In the genomic region with DNA sequence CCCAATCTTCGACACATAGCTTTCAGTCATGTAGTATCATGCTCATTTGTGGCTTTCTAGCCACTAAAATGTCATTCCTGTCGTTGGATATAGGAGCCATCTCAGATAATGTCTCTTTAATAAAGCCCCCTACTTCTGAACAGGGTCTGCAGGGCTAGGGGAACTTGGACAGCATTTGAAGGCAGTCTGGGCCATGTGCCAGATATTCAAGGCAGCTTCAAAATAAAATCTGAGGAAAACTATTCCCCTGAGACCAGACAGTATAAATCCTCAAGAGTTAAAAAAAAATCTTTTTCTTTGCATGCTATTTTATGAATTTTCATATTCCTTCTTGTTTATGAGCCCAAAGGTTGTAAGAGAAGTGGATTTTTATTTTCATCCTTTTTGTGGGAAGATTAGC, we compare ENCODE assay signal across 23 mouse cellular contexts.
DNase-seq lines count a peak whose midpoint lies in the region; ATAC-seq and TF ChIP-seq lines count a peak whose summit lies in the region.
"Had no signal": no experiment of that assay in that cellular context is flagged by ENCODE, and none has a peak within 500 bp of the region (broad histone marks: within the 10 kb centered on the region; RNA-seq: fewer than 3 reads in every experiment).

No protein-coding gene starts in this region.

- 73% methylated on average over 2 of the region's 2 CpGs for WGBS in forebrain, embryonic 11.5 days
- 74% methylated on average over 2 of the region's 2 CpGs for WGBS in forebrain, embryonic 12.5 days
- WGBS in hindbrain, postnatal 0 days, result 41% methylated on average over 2 of the region's 2 CpGs
- 69% methylated on average over 2 of the region's 2 CpGs for whole genome bisulfite sequencing in hindbrain, embryonic 12.5 days
- WGBS in limb, embryonic 14.5 days, result 48% methylated on average over 2 of the region's 2 CpGs
- WGBS in limb, embryonic 10.5 days, result 76% methylated on average over 2 of the region's 2 CpGs

- DNase-seq in forebrain, embryonic 11.5 days (ENCODE audit: low spot score), result peak; percentile 1
- DNase-seq in hindbrain, postnatal 0 days (ENCODE audit: low spot score), result peak; percentile 49
- peak; percentile 54 for DNase-seq in limb, embryonic 14.5 days (ENCODE audit: low spot score)
- DNase-seq in limb, embryonic 10.5 days (ENCODE audit: low spot score), result no peak
- DNase-seq in brain, embryonic 14.5 days (ENCODE audit: low read depth), result peak; percentile 73
- no peak for DNase-seq in spleen, postnatal 4 days (ENCODE audit: low spot score in 2 of 2)
- DNase-seq: adrenal gland, adult 2 months; adrenal gland, postnatal 14 days; cerebellum, adult 11-12 months; cerebellum, adult 8-10 months; cerebellum, postnatal 25 days; forebrain, postnatal 0 days; gastrocnemius, adult 2 months; gastrocnemius, postnatal 14 days; heart, adult 11 months had no signal

- ATAC-seq in forebrain, embryonic 11.5 days (replicated peaks; ENCODE audit: low FRiP score), result no peak
- ATAC-seq in forebrain, embryonic 12.5 days (ENCODE audit: low FRiP score), result no peak
- no peak for ATAC-seq in hindbrain, postnatal 0 days
- ATAC-seq in hindbrain, embryonic 12.5 days (ENCODE audit: low FRiP score), result no peak
- ATAC-seq in limb, embryonic 14.5 days (ENCODE audit: low FRiP score, low read depth), result no peak
- ATAC-seq: CD4-positive, CD25-positive, alpha-beta regulatory T cell, adult 4 months; forebrain, embryonic 13.5 days; forebrain, postnatal 0 days; intestine, embryonic 15.5 days had no signal

- no peaks in the 10 kb centered on the region for H3K27me3 ChIP-seq in forebrain, embryonic 11.5 days (ENCODE audit: control insufficient read depth, insufficient read depth, low read length)
- H3K27me3 ChIP-seq in forebrain, embryonic 12.5 days, result 0 out of 2 replicates have a peak, but pooled peaks cover 16% of the 10 kb centered on the region
- H3K27me3 ChIP-seq in hindbrain, postnatal 0 days (ENCODE audit: insufficient read depth, low read length), result no peaks in the 10 kb centered on the region
- no peaks in the 10 kb centered on the region for H3K27me3 ChIP-seq in hindbrain, embryonic 12.5 days
- H3K27me3 ChIP-seq in limb, embryonic 14.5 days (ENCODE audit: control insufficient read depth, insufficient read depth, low read length), result 0 out of 2 replicates have a peak, but pooled peaks cover 3% of the 10 kb centered on the region
- peaks cover 6% of the 10 kb centered on the region; the same call in 1 of the 2 replicates for H3K27me3 ChIP-seq in limb, embryonic 10.5 days (ENCODE audit: low read depth, poor library complexity, severe bottlenecking)
- H3K27me3 ChIP-seq: hindbrain, embryonic 15.5 days; intestine, embryonic 15.5 days had no signal

- H3K36me3 ChIP-seq in forebrain, embryonic 11.5 days (ENCODE audit: control insufficient read depth, insufficient read depth, low read length), result no peaks in the 10 kb centered on the region
- no peaks in the 10 kb centered on the region for H3K36me3 ChIP-seq in forebrain, embryonic 12.5 days (replicated peaks)
- no peaks in the 10 kb centered on the region for H3K36me3 ChIP-seq in hindbrain, postnatal 0 days (ENCODE audit: insufficient read depth, low read length)
- no peaks in the 10 kb centered on the region for H3K36me3 ChIP-seq in hindbrain, embryonic 12.5 days
- no peaks in the 10 kb centered on the region for H3K36me3 ChIP-seq in limb, embryonic 14.5 days (ENCODE audit: control insufficient read depth, insufficient read depth, low read length)
- no peaks in the 10 kb centered on the region for H3K36me3 ChIP-seq in limb, embryonic 10.5 days
- H3K36me3 ChIP-seq: embryonic facial prominence, embryonic 13.5 days; hindbrain, embryonic 15.5 days; intestine, embryonic 15.5 days had no signal

- H3K27ac ChIP-seq in forebrain, embryonic 11.5 days (ENCODE audit: low read depth, low read length), result no peak overlapping the region
- no peak overlapping the region for H3K27ac ChIP-seq in forebrain, embryonic 12.5 days
- no peak overlapping the region for H3K27ac ChIP-seq in hindbrain, postnatal 0 days
- H3K27ac ChIP-seq in hindbrain, embryonic 12.5 days, result no peak overlapping the region
- no peak overlapping the region for H3K27ac ChIP-seq in limb, embryonic 14.5 days (replicated peaks; ENCODE audit: low read depth, low read length)
- no peak overlapping the region for H3K27ac ChIP-seq in limb, embryonic 10.5 days
- H3K27ac ChIP-seq: embryonic facial prominence, embryonic 13.5 days; forebrain, embryonic 13.5 days; gastrocnemius, adult 2 months; hindbrain, embryonic 15.5 days; intestine, embryonic 15.5 days had no signal

- no peak for TF ChIP-seq CTCF in hindbrain, postnatal 0 days (IDR thresholded peaks at IDR 0.05; ENCODE audit: low read depth)
- TF ChIP-seq CTCF in brain, embryonic 14.5 days (IDR thresholded peaks at IDR 0.05; ENCODE audit: borderline replicate concordance, extremely low read depth, insufficient read depth, insufficient read length), result no peak

- TF ChIP-seq POLR2A in limb, embryonic 14.5 days (IDR thresholded peaks at IDR 0.05; ENCODE audit: borderline replicate concordance, extremely low read depth, insufficient read depth, insufficient read length), result no peak
- no peak for TF ChIP-seq POLR2A in brain, embryonic 14.5 days (IDR thresholded peaks at IDR 0.05; ENCODE audit: borderline replicate concordance, extremely low read depth, insufficient read depth, insufficient read length, poor library complexity, severe bottlenecking)

- H3K9ac ChIP-seq in forebrain, embryonic 11.5 days (ENCODE audit: low read length), result no peak overlapping the region
- no peak overlapping the region for H3K9ac ChIP-seq in forebrain, embryonic 12.5 days
- no peak overlapping the region for H3K9ac ChIP-seq in hindbrain, postnatal 0 days (replicated peaks; ENCODE audit: low read length)
- H3K9ac ChIP-seq in hindbrain, embryonic 12.5 days, result no peak overlapping the region
- no peak overlapping the region for H3K9ac ChIP-seq in limb, embryonic 14.5 days (ENCODE audit: low read depth, low read length, severe bottlenecking)
- H3K9ac ChIP-seq: embryonic facial prominence, embryonic 13.5 days; forebrain, embryonic 13.5 days; forebrain, postnatal 0 days; hindbrain, embryonic 15.5 days; intestine, embryonic 15.5 days had no signal

- H3K4me3 ChIP-seq in forebrain, embryonic 11.5 days (ENCODE audit: low read depth, low read length), result no peak overlapping the region
- H3K4me3 ChIP-seq in forebrain, embryonic 12.5 days (replicated peaks), result no peak overlapping the region
- H3K4me3 ChIP-seq in hindbrain, postnatal 0 days (ENCODE audit: low read length), result no peak overlapping the region
- no peak overlapping the region for H3K4me3 ChIP-seq in hindbrain, embryonic 12.5 days
- no peak overlapping the region for H3K4me3 ChIP-seq in limb, embryonic 14.5 days (replicated peaks; ENCODE audit: low read length)
- no peak overlapping the region for H3K4me3 ChIP-seq in limb, embryonic 10.5 days
- H3K4me3 ChIP-seq: embryonic facial prominence, embryonic 13.5 days; forebrain, embryonic 13.5 days; gastrocnemius, adult 2 months; hindbrain, embryonic 15.5 days; intestine, embryonic 15.5 days had no signal

- no peaks in the 10 kb centered on the region for H3K4me1 ChIP-seq in forebrain, embryonic 11.5 days (replicated peaks; ENCODE audit: control insufficient read depth, insufficient read depth, low read length)
- H3K4me1 ChIP-seq in forebrain, embryonic 12.5 days, result no peaks in the 10 kb centered on the region; the same call in 1 of the 2 replicates
- H3K4me1 ChIP-seq in hindbrain, postnatal 0 days (ENCODE audit: insufficient read depth, low read length), result no peaks in the 10 kb centered on the region
- 0 out of 2 replicates have a peak, but pooled peaks cover 3% of the 10 kb centered on the region for H3K4me1 ChIP-seq in hindbrain, embryonic 12.5 days
- peaks cover 11% of the 10 kb centered on the region; the same call in 1 of the 2 replicates for H3K4me1 ChIP-seq in limb, embryonic 14.5 days (ENCODE audit: control insufficient read depth, insufficient read depth, low read length)
- H3K4me1 ChIP-seq in limb, embryonic 10.5 days, result peaks cover 16% of the 10 kb centered on the region
- H3K4me1 ChIP-seq: forebrain, embryonic 13.5 days; intestine, embryonic 15.5 days had no signal

- no peaks in the 10 kb centered on the region for H3K9me3 ChIP-seq in forebrain, embryonic 11.5 days (ENCODE audit: control insufficient read depth, low read length)
- no peaks in the 10 kb centered on the region for H3K9me3 ChIP-seq in forebrain, embryonic 12.5 days
- H3K9me3 ChIP-seq in hindbrain, postnatal 0 days (ENCODE audit: low read length), result no peaks in the 10 kb centered on the region
- H3K9me3 ChIP-seq in hindbrain, embryonic 12.5 days (replicated peaks), result no peaks in the 10 kb centered on the region
- no peaks in the 10 kb centered on the region for H3K9me3 ChIP-seq in limb, embryonic 14.5 days (ENCODE audit: control insufficient read depth, low read length)
- H3K9me3 ChIP-seq in limb, embryonic 10.5 days (replicated peaks), result no peaks in the 10 kb centered on the region
- H3K9me3 ChIP-seq: embryonic facial prominence, embryonic 13.5 days; forebrain, embryonic 13.5 days; hindbrain, embryonic 15.5 days; intestine, embryonic 15.5 days had no signal

- no peak overlapping the region for H3K4me2 ChIP-seq in forebrain, embryonic 11.5 days (ENCODE audit: low read depth, low read length, severe bottlenecking)
- no peak overlapping the region for H3K4me2 ChIP-seq in forebrain, embryonic 12.5 days
- H3K4me2 ChIP-seq in hindbrain, postnatal 0 days (ENCODE audit: low read depth, low read length), result no peak overlapping the region
- no peak overlapping the region for H3K4me2 ChIP-seq in hindbrain, embryonic 12.5 days (replicated peaks)
- H3K4me2 ChIP-seq in limb, embryonic 14.5 days (replicated peaks; ENCODE audit: low read depth, low read length, severe bottlenecking), result no peak overlapping the region
- H3K4me2 ChIP-seq: embryonic facial prominence, embryonic 13.5 days; forebrain, embryonic 13.5 days; heart, embryonic 11.5 days; hindbrain, embryonic 15.5 days; intestine, embryonic 15.5 days had no signal

Comparison
In these comparisons a context has a peak if more than half of its experiments do, and no peak if none do; other contexts are left out.
1. DNase-seq: peak in forebrain, embryonic 11.5 days (single experiment), hindbrain, postnatal 0 days (single experiment), limb, embryonic 14.5 days (single experiment) and brain, embryonic 14.5 days (single experiment); none in limb, embryonic 10.5 days (single experiment) and spleen, postnatal 4 days (0 of 2).